Mouse (Mus musculus) cerebellum, adult 2 months (tissue): ENCODE measurements around the gene Sdhc.
"Not testable (repeated sequence)": the region's sequence is repeated elsewhere in the genome, so short reads cannot be mapped to it uniquely, and the experiment has no call there.

Source experiments
- CTCF ChIP-seq: fragments of 200-500 bp; IDR thresholded peaks from 2 replicates; pipeline ENCODE4 v1.5.1; 2011; ENCODE audit warnings: low read depth, mild to moderate bottlenecking, control low read depth, low read length, moderate library complexity, borderline replicate concordance; ENCODE audit not compliant: insufficient read depth
- POLR2A ChIP-seq: fragments of 200-500 bp; IDR thresholded peaks from 2 replicates; pipeline ENCODE4 v1.6.1; 2011; ENCODE audit warnings: low read length, control low read depth, borderline replicate concordance; ENCODE audit not compliant: insufficient read depth

GRCm38 (mm10) chr1:171077192-171077591, 73.2 kb downstream of the Sdhc start:
- not testable (repeated sequence) for TF ChIP-seq POLR2A, CTCF
